Mouse (Mus musculus): Measurements from ENCODE around the gene Pde7b. TPM values are rescaled to one million over a fixed set of nuclear protein-coding genes. Genes with fewer than 3 reads are reported as not detected.
A peak's percentile ranks its signal among the peaks of the same experiment; 100 is the strongest.

Pde7b gene
- total RNA-seq, 1 experiment from 2014 or later: 13.6 TPM

DNA sequence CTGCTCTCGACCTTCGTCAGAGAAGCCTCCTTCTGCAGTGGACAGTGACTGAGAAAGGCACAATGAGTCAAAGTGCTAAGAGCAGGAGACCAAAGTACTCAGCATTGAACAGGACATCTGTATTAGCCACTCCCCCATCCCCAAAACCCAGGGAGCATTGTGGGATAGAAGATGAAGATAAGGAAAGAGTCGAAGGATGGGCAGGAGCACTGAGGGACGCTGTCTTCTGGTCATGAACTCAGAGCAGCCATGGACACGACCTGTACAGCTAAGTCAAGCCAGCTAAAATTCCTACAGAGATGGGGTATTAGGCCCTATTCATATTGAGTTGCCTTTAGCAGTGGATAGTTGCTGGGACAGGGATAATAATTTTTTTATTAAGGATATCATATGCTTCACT lies 321.9 kb downstream of the Pde7b start:
- ATAC-seq (ENCODE audit: extremely low read depth, insufficient number of reproducible peaks, low FRiP score, poor library complexity, severe bottlenecking): no peak

- ATAC-seq (ENCODE audit: extremely low read depth, insufficient number of reproducible peaks, low FRiP score, poor library complexity, severe bottlenecking): no peak
Observed at GRCm38 (mm10) chr10:20400406-20400805, 324.5 kb downstream of the Pde7b start.

GRCm38 (mm10) chr10:20398641-20399390 lies 326.1 kb downstream of the Pde7b start:
- ATAC-seq (ENCODE audit: extremely low read depth, insufficient number of reproducible peaks, low FRiP score, poor library complexity, severe bottlenecking): no peak

DNA sequence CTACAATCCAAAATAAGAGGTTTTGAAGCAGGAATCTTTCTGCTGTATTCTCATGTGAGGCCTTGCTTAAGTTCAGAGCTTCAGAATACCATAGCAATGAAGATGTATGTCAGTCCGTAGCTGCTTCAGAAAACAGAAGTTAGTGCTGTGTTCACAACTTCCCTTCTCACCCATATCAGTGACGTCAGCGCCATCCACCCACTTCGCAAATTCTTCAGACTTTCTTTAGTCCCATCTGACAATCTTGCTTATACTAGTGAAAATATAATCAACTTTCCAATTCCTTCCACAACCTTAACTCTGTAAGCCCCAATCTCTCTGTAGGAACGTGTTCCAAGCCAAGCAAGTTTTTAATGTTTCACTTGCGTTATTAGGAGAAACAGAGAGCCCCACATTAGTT lies 326.7 kb downstream of the Pde7b start:
- ATAC-seq (ENCODE audit: extremely low read depth, insufficient number of reproducible peaks, low FRiP score, poor library complexity, severe bottlenecking): peak; percentile 66

DNA sequence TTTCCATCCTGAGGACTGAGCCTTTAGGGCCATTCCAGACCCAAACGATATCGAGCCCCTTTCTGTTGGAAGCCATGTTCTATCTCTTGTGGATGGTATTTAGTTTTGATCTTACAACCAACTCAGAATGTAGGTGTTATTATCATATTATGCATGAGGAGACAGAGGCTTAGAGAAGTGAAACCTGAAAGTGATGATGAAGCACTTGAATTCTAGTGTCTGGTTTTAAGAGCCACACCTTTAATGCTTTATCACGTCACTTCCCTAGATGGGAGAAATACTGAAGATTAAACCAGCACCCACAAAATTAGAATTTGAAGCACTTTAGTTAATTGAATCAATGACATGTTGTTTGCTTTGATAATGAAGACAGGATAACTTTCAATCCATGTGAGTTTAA lies 329.1 kb downstream of the Pde7b start:
- peak; percentile 85 for ATAC-seq (ENCODE audit: extremely low read depth, insufficient number of reproducible peaks, low FRiP score, poor library complexity, severe bottlenecking)

DNA sequence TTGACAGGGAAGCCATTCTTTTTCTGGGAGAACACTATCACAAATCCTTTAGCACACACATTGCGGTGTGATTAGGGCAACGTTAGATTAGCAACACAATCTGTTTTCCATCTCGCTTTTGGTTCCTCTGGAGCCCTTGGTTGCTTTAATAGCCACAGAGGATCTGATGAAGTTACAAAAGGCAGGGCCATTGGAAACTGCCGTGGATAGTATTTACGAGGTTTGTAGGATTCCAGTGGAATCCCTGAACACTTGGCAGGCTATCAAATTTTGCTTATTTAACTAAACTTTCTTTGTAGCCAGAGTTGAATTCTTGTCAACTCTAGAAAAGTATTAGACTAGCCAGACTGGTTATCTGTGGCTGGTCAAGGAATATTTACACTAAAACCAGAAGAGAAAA lies 330.1 kb downstream of the Pde7b start:
- no peak for ATAC-seq (ENCODE audit: extremely low read depth, insufficient number of reproducible peaks, low FRiP score, poor library complexity, severe bottlenecking)

GRCm38 (mm10) chr10:20390568-20390967 lies 334.3 kb downstream of the Pde7b start:
- ATAC-seq (ENCODE audit: extremely low read depth, insufficient number of reproducible peaks, low FRiP score, poor library complexity, severe bottlenecking): no peak

DNA sequence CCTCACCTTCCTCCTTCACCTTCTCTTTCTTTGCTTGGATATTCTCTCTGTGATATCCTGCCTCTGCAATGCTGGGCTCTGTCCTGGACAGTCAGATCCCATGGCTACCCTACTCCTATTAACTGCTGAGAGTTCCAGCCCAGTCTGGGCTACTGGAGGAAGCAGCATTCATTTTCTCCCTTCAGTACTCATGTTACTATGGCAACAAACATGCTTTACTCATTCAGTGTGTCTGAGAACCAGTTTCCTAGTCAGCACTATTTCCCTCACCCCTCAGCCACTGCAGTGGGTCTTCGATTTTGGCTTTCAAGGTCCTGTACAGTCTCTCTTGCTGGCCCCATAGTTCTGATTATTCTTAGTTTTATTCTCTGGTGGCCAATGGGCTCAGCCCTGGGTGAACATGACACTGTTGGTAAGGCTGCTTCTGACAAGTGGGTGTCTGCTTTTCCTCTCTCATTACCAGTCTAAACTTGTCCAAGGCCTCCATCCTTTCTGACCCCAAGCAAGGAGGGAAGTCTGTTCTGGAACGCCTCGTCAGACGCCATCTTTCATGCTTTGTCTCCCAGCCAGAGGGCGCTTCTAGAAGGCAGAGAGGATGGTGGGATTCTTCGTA lies 342.0 kb downstream of the Pde7b start:
- no peak for ATAC-seq (ENCODE audit: extremely low read depth, insufficient number of reproducible peaks, low FRiP score, poor library complexity, severe bottlenecking)

GRCm38 (mm10) chr10:20381352-20381751 lies 343.5 kb downstream of the Pde7b start:
- ATAC-seq (ENCODE audit: extremely low read depth, insufficient number of reproducible peaks, low FRiP score, poor library complexity, severe bottlenecking): no peak

GRCm38 (mm10) chr10:20380798-20381197 lies 344.1 kb downstream of the Pde7b start:
- ATAC-seq (ENCODE audit: extremely low read depth, insufficient number of reproducible peaks, low FRiP score, poor library complexity, severe bottlenecking): no peak

- ATAC-seq (ENCODE audit: extremely low read depth, insufficient number of reproducible peaks, low FRiP score, poor library complexity, severe bottlenecking): no peak
Observed at GRCm38 (mm10) chr10:20379071-20379735, 345.7 kb downstream of the Pde7b start.

DNA sequence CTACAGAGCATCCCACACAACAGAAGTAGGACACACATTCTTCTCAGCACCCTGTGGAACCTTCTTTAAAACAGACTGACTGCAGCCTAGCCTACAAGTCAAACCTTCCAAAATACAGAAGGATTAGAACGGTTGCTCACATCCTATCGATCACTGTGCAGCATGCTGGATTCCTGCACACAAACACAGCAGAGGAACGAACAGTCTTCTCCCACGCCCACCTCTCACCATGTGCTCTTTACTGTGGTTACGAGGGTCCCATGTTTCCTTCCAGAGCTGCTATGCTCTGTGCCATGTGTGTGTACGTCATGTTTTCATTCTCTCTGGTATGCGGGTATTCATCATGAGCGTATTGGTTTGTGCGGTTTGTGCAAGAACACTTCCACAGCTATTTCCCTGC lies 347.3 kb downstream of the Pde7b start:
- no peak for ATAC-seq (ENCODE audit: extremely low read depth, insufficient number of reproducible peaks, low FRiP score, poor library complexity, severe bottlenecking)

- no peak for ATAC-seq (ENCODE audit: extremely low read depth, insufficient number of reproducible peaks, low FRiP score, poor library complexity, severe bottlenecking)
Observed at GRCm38 (mm10) chr10:20372046-20372445, 352.8 kb downstream of the Pde7b start.

DNA sequence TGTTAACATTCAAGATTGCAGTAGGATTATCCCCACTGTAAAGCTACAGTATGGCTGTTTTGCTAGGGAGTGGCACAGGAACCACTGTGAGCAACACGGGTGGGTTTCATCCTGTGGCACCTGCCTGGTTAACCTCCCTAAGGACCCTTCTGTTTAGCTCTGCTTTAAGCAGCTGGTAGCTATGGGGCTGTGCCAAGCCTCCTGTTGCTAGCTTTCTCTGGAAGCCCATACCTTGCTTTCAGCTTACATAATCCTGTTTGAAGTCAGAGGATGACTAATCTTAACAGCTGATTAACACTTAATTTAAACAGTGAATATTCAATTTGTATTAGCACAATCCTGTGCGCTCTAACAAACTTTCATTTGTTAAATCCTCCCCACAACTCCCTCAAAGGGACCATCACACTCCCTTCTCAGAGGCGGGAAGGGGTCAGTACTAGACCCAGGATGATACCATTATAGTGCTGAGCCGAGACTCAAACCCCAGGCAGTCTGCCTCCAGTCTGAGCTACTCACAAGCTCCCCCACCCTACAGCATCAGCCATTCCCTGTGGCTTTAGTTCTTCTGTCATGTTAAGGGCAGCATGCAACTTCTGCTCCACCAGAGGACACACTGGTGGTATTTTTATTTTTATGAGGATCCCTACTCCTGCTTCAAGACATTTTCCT lies 362.3 kb downstream of the Pde7b start:
- no peak for ATAC-seq (ENCODE audit: extremely low read depth, insufficient number of reproducible peaks, low FRiP score, poor library complexity, severe bottlenecking)

GRCm38 (mm10) chr10:20361542-20362449 lies 363.1 kb downstream of the Pde7b start:
- ATAC-seq (ENCODE audit: extremely low read depth, insufficient number of reproducible peaks, low FRiP score, poor library complexity, severe bottlenecking): peak; percentile 82

DNA sequence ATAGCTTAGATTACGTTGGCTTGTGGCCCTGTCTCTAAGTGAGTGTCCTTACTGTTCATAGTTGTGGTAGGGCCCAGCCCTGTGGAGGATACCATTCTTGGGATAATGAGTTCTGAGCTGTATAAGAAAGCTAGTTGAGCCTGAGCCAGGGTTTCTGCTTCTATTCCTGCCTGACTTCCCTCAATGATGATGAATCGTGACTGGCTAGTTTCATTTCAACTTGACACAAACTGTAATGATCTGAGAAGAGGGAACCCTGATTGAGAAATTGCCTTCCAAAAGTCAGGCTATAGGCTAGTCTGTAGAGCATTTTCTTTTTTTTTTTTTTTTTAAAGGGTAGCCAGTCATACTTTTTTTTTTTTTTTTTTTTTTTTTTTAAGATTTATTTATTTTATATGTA lies 376.0 kb downstream of the Pde7b start:
- ATAC-seq (ENCODE audit: extremely low read depth, insufficient number of reproducible peaks, low FRiP score, poor library complexity, severe bottlenecking): no peak
